Mouse (Mus musculus): ENCODE measurements around the gene Pard3b.

DNA sequence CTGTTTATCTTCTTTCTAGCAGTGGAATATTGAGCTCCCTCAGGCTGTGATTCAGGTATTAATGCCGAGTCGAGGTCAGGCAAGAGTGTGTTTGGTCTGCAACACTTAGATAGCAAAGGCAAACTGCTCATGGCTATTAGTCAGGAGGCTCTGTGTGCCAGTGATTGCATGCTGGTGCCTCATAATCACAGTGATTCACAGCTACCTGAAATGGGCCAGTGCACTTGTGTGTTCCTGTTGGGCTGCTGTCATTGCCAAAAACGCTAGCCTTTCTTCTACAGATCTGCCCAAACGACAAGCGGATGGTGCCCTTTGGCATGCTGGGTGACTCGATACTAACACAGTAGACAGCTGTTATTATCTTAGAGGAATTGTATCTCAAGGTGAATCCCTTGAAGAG lies 416.7 kb downstream of the Pard3b start:
- TF ChIP-seq POLR2A (IDR thresholded peaks at IDR 0.05; ENCODE audit: low read depth, low read length) (no peak), CTCF (conservative IDR thresholded peaks at IDR 0.05; ENCODE audit: insufficient read depth, insufficient read length, low read depth, low read length) (no peak)

All from kidney, adult 2 months (tissue).